Mouse (Mus musculus) lung, postnatal 14 days (tissue): ENCODE results near the gene Ctag2.

Experiments used
- DNase-seq: peaks from one replicate; pipeline ENCODE4 v3.0.0; 2021

Gene Ctag2

DNA sequence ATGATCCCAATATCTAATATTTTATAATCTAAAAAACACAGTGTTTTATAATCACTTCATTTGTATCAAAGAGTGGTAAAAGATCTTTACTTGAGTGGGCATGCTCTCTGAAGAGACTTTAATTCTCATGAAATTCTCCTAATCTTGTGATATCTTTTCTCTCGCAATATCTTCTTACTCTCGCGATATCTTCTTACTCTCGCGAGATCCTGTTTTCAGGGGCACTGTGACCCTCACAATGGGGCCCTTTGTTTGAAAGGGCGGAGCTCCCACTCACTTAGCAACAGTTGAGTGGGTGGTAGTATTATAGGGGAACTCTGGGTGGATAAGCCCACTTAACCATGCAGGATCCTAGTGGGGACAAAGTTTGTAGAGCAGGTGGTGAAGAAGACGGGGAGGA is at the start of gene Ctag2:
Gene Ctag2 (plus strand): TSS at position 301 of the 400 bp plus-strand sequence.
- no peak for DNase-seq
